Mouse (Mus musculus) kidney, postnatal 0 days (tissue): ENCODE measurements around the gene Ncam2. TPM values are rescaled to one million over a fixed set of nuclear protein-coding genes. Genes with fewer than 3 reads are reported as not detected.

Experiments
- ATAC-seq: fragments of 200-750 bp; cut with Nextera tagmentation; replicated peaks from 2 replicates; pipeline ENCODE4 v1.8.0; 2017; ENCODE audit warnings: low read depth, moderate number of reproducible peaks, moderate TSS enrichment, moderate library complexity; ENCODE audit not compliant: low FRiP score
- DNase-seq: peaks from one replicate; pipeline ENCODE4 v3.0.0-alpha.2; 2016; ENCODE audit warnings: low spot score
- H3K27ac ChIP-seq: fragments of 300-500 bp; sonication (generic); 2 replicates; pipeline ENCODE4 v1.5.1; 2014; ENCODE audit warnings: mild to moderate bottlenecking
- H3K27me3 ChIP-seq: fragments of 300-500 bp; sonication (generic); 2 replicates; pipeline ENCODE4 v1.6.1; 2014; ENCODE audit warnings: low read length, mixed read lengths; ENCODE audit not compliant: insufficient read depth
- H3K36me3 ChIP-seq: fragments of 300-500 bp; sonication (generic); 2 replicates; pipeline ENCODE4 v1.6.1; 2014; ENCODE audit warnings: low read length, mixed read lengths; ENCODE audit not compliant: insufficient read depth
- H3K4me1 ChIP-seq: fragments of 300-500 bp; sonication (generic); replicated peaks from 2 replicates; pipeline ENCODE4 v1.6.1; 2014; ENCODE audit warnings: antibody characterized with exemption, low read length, mixed read lengths; ENCODE audit not compliant: insufficient read depth
- H3K4me2 ChIP-seq: fragments of 300-500 bp; sonication (generic); 2 replicates; pipeline ENCODE4 v1.6.1; 2014; ENCODE audit warnings: mild to moderate bottlenecking, low read length, moderate library complexity, mixed read lengths
- H3K4me3 ChIP-seq: fragments of 300-500 bp; sonication (generic); replicated peaks from 2 replicates; pipeline ENCODE4 v1.5.1; 2014; ENCODE audit warnings: low read depth, low read length
- H3K9ac ChIP-seq: fragments of 300-500 bp; sonication (generic); 2 replicates; pipeline ENCODE4 v1.6.1; 2014; ENCODE audit warnings: low read depth, low read length
- H3K9me3 ChIP-seq: fragments of 300-500 bp; sonication (generic); replicated peaks from 2 replicates; pipeline ENCODE4 v1.6.1; 2016; ENCODE audit warnings: low read length, inconsistent platforms, mixed read lengths
- CTCF ChIP-seq: IDR thresholded peaks from 2 replicates; pipeline ENCODE4 v1.5.1; 2016; ENCODE audit warnings: antibody characterized with exemption, low read depth, mild to moderate bottlenecking, moderate library complexity
- WGBS: fragments of 180-500 bp; shearing (Covaris S2); extraction: QIAGEN DNeasy Blood & Tissue Kit; methylation state at CpG from one replicate; pipeline ENCODE4 v1.1.7; 2014; 5-methylcytosine and 5-hydroxymethylcytosine counted together
- polyA plus RNA-seq: library from polyadenylated mRNA; unstranded; fragments of >200 nt; fragmentation: Nextera tagmentation; extraction: Ambion mirVana; gene quantifications from 2 replicates; pipeline ENCODE4 v1.2.1, GENCODE M21; 2015

Gene Ncam2
- polyA plus RNA-seq, 1 experiment from 2014 or later, result 0.26 TPM

DNA sequence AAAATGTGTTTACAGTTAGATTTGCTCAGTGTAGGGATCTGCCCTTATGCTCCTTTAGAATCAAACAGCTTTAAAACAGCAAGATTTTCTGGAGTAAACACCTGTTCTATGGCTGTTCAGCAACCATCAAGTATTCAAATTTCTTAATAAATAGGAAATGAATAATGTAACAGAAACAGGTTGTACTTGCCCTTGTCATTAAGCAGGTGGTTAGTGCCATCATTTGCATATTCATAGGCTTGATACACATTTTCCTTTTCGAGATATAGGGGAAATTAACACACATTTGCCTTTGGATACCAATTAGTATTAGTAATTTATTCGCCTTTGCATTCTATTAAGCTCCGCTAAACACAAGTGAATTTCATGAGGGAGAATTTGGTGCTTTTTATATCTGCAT, 335.7 kb downstream of the Ncam2 start:
- DNase-seq (no peak), ATAC-seq (no peak)
- Histone ChIP-seq H3K36me3 (no peaks in the 10 kb centered on the region), H3K4me1 (no peaks in the 10 kb centered on the region), H3K27ac (no peak overlapping the region), H3K9me3 (no peaks in the 10 kb centered on the region), H3K4me2 (no peak overlapping the region), H3K4me3 (no peak overlapping the region), H3K9ac (no peak overlapping the region), H3K27me3 (no peaks in the 10 kb centered on the region)
- WGBS, result 75% methylated on average over 3 of the region's 3 CpGs
- no peak for TF ChIP-seq CTCF

DNA sequence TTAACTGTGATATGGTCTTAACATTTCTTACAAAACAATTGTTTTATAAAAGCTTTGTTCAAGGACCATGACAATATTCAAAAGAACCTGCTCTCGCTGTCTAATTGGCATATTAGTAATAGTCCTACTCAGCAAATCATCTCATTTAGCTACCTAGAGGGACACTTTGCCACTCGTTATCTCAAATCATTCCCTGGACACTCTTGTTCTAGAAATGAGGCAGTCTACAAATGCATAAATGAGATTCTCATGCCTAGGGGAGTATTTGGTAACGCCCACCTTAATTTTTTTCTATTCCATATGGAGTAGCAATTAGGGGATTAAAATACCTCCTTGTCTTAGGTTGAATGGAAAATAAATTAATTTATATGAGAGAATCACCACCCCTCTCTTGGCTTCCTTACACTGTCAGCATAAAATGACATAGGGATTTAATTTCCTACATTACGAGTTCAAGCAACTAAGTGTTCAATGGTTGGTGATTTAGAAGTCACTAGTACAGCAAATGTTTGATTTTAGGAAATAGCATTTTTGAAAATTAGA, 387.1 kb downstream of the Ncam2 start:
- no peak for DNase-seq
- 87% methylated on average over 4 of the region's 4 CpGs for WGBS
- Histone ChIP-seq H3K27me3 (no peaks in the 10 kb centered on the region), H3K9me3 (no peaks in the 10 kb centered on the region), H3K4me1 (no peaks in the 10 kb centered on the region), H3K4me3 (no peak overlapping the region), H3K4me2 (no peak overlapping the region), H3K9ac (no peak overlapping the region), H3K36me3 (no peaks in the 10 kb centered on the region), H3K27ac (no peak overlapping the region)
- no peak for TF ChIP-seq CTCF
- ATAC-seq, result no peak

DNA sequence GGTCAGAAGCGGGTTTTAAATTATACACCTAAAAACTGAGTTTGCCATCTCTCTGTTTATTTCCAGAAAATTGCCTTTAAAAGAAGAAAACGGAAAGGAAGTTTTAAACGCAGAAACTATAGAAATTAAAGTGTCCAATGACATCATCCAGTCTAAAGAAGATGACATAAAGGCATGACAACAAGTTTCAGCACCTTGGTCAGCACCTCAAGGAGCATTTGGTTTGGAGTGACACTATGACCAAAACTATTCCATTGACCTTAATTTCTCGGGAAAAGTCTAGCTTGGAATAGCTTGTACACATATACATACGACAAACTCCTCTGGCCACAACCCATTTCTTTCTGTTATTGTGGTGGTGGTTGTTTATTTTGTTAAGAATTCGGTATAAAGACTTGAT, 422.8 kb downstream of the Ncam2 start:
- Histone ChIP-seq H3K9ac (no peak overlapping the region), H3K4me1 (no peaks in the 10 kb centered on the region), H3K36me3 (no peaks in the 10 kb centered on the region), H3K27me3 (no peaks in the 10 kb centered on the region), H3K9me3 (no peaks in the 10 kb centered on the region), H3K4me3 (no peak overlapping the region), H3K27ac (no peak overlapping the region), H3K4me2 (no peak overlapping the region)
- peak; percentile 61 for DNase-seq
- no peak for ATAC-seq
- no peak for TF ChIP-seq CTCF
- 49% methylated on average over 6 of the region's 6 CpGs for WGBS

DNA sequence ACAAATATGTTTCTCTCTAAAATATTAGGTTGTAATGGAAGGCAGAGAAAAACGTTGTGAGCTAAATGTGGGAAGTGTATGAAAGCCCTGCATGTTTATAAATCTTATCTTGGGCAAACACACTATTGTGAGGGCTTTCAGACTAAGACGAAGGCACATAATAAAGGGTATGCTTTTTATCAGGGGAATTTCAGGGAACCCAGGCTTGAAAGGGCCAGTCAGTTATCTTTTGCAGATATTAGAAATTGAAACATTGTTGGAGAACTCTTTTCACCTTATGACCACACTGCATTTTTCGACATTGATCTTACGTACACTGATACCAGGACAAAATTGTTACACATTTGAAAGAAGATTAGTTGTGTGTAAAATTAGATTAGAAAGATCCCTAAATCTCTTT, 423.3 kb downstream of the Ncam2 start:
- H3K4me1 ChIP-seq, result no peaks in the 10 kb centered on the region
- H3K27ac ChIP-seq, result no peak overlapping the region
- no peaks in the 10 kb centered on the region for H3K27me3 ChIP-seq
- no peak for TF ChIP-seq CTCF
- WGBS, result 69% methylated on average over 4 of the region's 4 CpGs
- H3K4me2 ChIP-seq, result no peak overlapping the region
- DNase-seq (no peak), ATAC-seq (no peak)
- no peak overlapping the region for H3K9ac ChIP-seq
- no peak overlapping the region for H3K4me3 ChIP-seq
- H3K36me3 ChIP-seq, result no peaks in the 10 kb centered on the region
- no peaks in the 10 kb centered on the region for H3K9me3 ChIP-seq

DNA sequence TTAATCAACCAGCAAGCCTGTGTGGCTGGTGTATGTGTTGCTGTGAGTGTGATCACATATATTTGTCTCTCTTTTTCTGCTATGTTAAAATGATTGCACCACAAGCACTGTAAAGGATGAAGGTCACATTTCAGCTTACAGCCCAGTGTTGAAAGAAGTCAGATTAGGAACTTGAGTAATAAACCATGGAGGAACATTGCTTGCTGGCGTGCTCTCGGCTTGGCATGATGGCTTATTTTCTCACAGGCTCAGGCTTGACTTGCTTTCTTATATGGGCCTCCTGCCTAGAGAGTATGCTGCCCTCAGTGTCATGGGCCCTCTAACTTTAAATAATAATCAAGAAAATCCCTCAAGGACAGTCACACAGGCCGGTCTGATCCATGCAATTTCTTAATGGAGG, 449.8 kb downstream of the Ncam2 start:
- H3K36me3 ChIP-seq, result no peaks in the 10 kb centered on the region
- no peak for DNase-seq
- no peak for ATAC-seq
- 86% methylated on average over 3 of the region's 3 CpGs for WGBS
- H3K4me3 ChIP-seq, result no peak overlapping the region
- H3K9ac ChIP-seq, result no peak overlapping the region
- H3K4me2 ChIP-seq, result no peak overlapping the region
- no peak overlapping the region for H3K27ac ChIP-seq
- TF ChIP-seq CTCF, result no peak
- H3K27me3 ChIP-seq, result no peaks in the 10 kb centered on the region
- H3K9me3 ChIP-seq, result no peaks in the 10 kb centered on the region
- H3K4me1 ChIP-seq, result no peaks in the 10 kb centered on the region

DNA sequence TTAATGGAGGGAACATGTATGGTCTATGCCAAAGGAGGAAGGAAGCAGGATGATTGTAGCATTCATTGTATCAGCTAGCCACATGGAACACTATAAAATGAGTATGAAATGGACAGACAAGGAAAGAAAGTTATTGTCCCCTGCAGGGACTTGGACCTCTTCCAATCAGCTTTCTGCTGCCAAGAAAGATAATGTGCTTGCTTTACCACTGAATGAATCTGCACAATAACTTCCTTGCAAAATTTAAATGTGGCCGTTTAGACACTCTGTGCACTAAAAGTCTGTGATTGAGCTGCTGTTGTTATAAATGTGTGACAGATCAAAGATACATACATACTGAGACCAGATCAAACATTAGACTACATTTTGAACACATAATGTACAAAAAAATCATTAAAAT, 451.1 kb downstream of the Ncam2 start:
- DNase-seq (no peak), ATAC-seq (no peak)
- Histone ChIP-seq H3K9me3 (no peaks in the 10 kb centered on the region), H3K27ac (no peak overlapping the region), H3K27me3 (no peaks in the 10 kb centered on the region), H3K9ac (no peak overlapping the region), H3K4me1 (no peaks in the 10 kb centered on the region), H3K36me3 (no peaks in the 10 kb centered on the region), H3K4me2 (no peak overlapping the region), H3K4me3 (no peak overlapping the region)
- TF ChIP-seq CTCF, result no peak
- WGBS, result 35% methylated on average over 1 of the region's 1 CpGs

DNA sequence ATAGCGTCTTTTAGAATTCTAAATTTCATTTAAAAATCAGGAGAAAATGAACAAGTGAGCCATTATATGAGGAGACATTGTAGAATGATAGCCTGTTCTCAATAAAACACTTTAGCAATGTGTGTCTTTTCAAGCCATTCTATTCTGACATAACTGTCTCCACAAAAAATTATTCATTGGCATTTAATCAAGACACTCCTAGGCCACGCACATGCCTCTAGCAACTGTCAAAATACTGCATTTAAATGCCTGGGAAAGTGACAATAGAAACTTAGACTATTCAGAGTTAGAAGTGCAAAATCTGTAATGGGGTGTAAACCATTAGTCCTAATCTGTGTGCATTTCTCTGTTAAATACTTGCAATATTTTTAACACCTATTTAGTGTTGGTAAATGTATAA, 456.1 kb downstream of the Ncam2 start:
- DNase-seq (no peak), ATAC-seq (no peak)
- H3K4me1 ChIP-seq, result no peaks in the 10 kb centered on the region
- H3K4me3 ChIP-seq, result no peak overlapping the region
- no peak for TF ChIP-seq CTCF
- no peaks in the 10 kb centered on the region for H3K36me3 ChIP-seq
- H3K9ac ChIP-seq, result no peak overlapping the region
- H3K27me3 ChIP-seq, result no peaks in the 10 kb centered on the region
- whole genome bisulfite sequencing, result 87% methylated on average over 2 of the region's 2 CpGs
- no peaks in the 10 kb centered on the region for H3K9me3 ChIP-seq
- H3K4me2 ChIP-seq, result no peak overlapping the region
- H3K27ac ChIP-seq, result no peak overlapping the region
